Mouse (Mus musculus) ovary, postnatal 10 days (tissue): ENCODE data around the gene Grip1.

Experiments
- DNase-seq: peaks from one replicate; pipeline ENCODE4 v3.0.0; 2022; ENCODE audit warnings: low spot score

Grip1 gene

GRCm38 (mm10) chr10:119957260-119957955, 503.8 kb downstream of the Grip1 start:
- no peak for DNase-seq

GRCm38 (mm10) chr10:119960915-119961314, 507.3 kb downstream of the Grip1 start:
- DNase-seq, result no peak

- DNase-seq, result no peak
Observed at GRCm38 (mm10) chr10:119966321-119966720, 512.7 kb downstream of the Grip1 start.

- DNase-seq, result no peak
Observed at GRCm38 (mm10) chr10:119979396-119979795, 525.8 kb downstream of the Grip1 start.

GRCm38 (mm10) chr10:119980032-119980431, 526.4 kb downstream of the Grip1 start:
- no peak for DNase-seq

GRCm38 (mm10) chr10:119984299-119984698, 530.7 kb downstream of the Grip1 start:
- DNase-seq, result no peak

GRCm38 (mm10) chr10:119998475-119998874, 544.8 kb downstream of the Grip1 start:
- no peak for DNase-seq

- DNase-seq, result no peak
Observed at GRCm38 (mm10) chr10:120002149-120002548, 548.5 kb downstream of the Grip1 start.

GRCm38 (mm10) chr10:120004096-120004495, 550.5 kb downstream of the Grip1 start:
- DNase-seq, result no peak

GRCm38 (mm10) chr10:120005581-120005980, 552.0 kb downstream of the Grip1 start:
- no peak for DNase-seq

- DNase-seq, result no peak
Observed at GRCm38 (mm10) chr10:120012331-120012730, 558.7 kb downstream of the Grip1 start.

- no peak for DNase-seq
Observed at GRCm38 (mm10) chr10:120015117-120015516, 561.5 kb downstream of the Grip1 start.

- no peak for DNase-seq
Observed at GRCm38 (mm10) chr10:120026437-120026836, 572.8 kb downstream of the Grip1 start.

GRCm38 (mm10) chr10:120030901-120031300, 577.3 kb downstream of the Grip1 start:
- no peak for DNase-seq

GRCm38 (mm10) chr10:120031316-120031715, 577.7 kb downstream of the Grip1 start:
- DNase-seq, result no peak

- no peak for DNase-seq
Observed at GRCm38 (mm10) chr10:120033866-120034265, 580.2 kb downstream of the Grip1 start.

- no peak for DNase-seq
Observed at GRCm38 (mm10) chr10:120035211-120035733, 581.6 kb downstream of the Grip1 start.

- no peak for DNase-seq
Observed at GRCm38 (mm10) chr10:120035824-120036223, 582.2 kb downstream of the Grip1 start.

GRCm38 (mm10) chr10:120038194-120038593, 584.6 kb downstream of the Grip1 start:
- DNase-seq, result no peak

- DNase-seq, result no peak
Observed at GRCm38 (mm10) chr10:120044237-120044636, 590.6 kb downstream of the Grip1 start.

- DNase-seq, result no peak
Observed at GRCm38 (mm10) chr10:120044714-120045234, 591.1 kb downstream of the Grip1 start.

GRCm38 (mm10) chr10:120060579-120061237, 607.1 kb downstream of the Grip1 start:
- DNase-seq, result no peak
